Mouse (Mus musculus) urinary bladder, adult 18-20 months (tissue): Measurements from ENCODE around the gene Gls2.

Source experiments
- DNase-seq, 2 experiments: peaks; one replicate each; pipeline ENCODE4 v3.0.0; 2022; ENCODE audit warnings: low spot score in 2 of 2, mixed read lengths in 2 of 2

The Gls2 gene

DNA sequence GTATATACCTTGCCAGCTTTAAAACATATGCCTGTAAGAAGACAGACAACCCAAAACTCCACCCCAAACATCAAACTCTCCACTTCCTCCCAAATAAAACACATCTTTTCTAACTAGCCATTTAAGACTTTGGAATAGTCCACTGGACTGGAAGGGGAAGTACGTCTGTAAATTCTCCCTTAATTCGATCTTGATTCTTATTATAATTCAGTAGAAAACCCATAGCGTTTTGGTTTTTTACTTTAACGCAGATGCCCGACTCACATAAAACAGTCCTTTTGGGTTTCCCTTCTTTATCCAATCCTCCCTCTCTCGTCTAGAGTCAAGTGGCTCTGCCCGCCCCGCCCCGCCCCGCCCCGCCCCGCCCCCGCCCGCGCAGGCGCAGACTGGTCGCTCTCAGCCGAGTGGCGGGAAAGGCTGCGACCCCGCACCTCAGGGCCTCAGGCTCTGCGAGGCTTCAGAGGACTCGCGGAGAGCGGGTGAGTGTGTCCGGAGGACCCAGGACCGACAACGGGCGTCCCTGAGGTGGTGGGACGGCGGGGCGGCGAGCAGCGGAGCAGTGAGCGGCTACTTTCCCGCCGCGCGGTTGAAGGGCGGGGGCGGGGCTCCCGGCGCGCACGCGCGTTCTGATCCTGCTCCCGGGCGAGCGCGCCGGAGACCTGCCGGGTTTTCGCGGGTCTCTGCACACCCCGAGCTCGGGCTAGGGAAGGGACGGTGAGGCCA is 37.6 kb downstream of the Gls2 start, which contains the start of gene Timeless:
Gene Timeless (plus strand): TSS at position 369 of the 723 bp plus-strand sequence.
- DNase-seq: peak; percentile 69 to 95

DNA sequence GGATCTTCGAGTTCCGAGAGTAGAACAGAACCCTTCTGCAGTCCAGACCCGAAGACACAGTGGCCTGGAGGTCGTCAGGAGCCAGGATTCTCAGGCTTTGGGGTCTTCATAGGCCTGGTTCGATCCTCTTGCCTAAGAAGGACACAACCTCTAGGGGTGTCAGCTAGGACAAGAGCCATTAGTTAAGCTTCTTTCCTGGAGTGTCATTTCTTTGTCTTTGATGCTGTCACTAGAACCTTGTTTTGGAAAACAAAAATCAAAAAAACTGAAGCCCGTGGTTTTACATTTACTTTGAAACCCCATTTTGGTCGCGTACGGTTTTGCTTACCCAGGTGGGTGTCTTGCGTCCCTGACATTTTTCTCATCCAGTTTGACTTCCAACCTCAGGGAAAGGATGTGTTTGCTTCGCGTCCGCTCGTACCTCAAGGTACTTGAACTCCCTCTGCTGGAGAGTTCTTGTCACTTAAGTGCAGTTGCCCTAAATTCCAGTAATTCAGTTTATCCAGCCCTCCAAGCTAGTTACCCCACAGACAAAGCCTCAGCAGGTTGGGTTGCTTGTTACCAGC is 38.2 kb downstream of the Gls2 start:
- peak; percentile 19 to 37 for DNase-seq

DNA sequence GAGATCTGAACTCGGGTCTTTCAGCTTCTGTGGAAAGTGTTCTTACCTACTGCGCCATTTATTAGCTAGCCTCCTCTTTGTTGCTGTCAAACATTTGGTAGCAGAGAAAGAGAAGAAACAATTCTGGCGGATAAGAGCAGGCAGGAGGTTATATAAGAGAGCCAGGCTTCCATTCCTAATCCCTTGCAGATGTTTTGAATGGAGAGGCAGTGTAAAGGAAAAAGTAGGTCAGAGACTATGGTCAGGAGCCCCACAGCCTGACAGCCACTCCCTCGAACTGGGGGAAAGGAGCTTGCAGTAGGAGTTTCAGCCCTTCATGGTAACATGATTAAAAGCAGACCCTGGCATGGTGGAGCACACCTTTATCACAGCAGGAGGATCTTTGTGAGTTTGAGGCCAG is 42.1 kb downstream of the Gls2 start:
- DNase-seq: no peak

DNA sequence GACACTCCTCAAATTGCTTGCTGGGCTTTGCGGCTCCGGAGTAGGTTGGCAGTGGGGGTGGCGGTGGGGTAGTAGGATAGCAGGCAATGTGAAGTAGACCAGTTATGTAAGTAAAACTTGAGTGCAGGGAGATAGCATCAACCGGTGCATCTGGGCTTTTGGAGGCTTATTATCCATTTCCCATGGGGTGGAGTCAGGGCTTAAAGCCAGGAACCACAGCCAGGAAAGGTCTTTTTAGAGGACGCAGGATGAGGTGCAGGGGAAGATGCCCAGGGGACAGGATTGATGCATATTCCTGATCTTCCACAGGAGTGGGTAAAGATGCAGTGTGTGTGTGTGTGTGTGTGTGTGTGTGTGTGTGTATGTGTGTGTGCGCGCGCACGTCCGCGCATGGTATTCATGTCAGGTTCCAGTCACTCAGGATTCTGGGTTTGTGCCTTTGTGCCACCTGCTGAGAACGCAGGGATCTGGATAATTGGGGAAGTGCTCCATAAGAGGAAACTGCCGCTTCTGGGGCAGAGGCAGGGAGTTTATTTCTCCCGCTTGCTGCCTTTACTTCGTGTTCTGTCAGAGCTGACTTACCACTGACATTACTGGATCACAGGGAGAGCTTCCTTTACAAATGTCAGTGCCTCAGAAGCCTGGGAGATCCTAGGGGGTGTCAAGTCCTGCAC is 43.7 kb downstream of the Gls2 start:
- no peak for DNase-seq

DNA sequence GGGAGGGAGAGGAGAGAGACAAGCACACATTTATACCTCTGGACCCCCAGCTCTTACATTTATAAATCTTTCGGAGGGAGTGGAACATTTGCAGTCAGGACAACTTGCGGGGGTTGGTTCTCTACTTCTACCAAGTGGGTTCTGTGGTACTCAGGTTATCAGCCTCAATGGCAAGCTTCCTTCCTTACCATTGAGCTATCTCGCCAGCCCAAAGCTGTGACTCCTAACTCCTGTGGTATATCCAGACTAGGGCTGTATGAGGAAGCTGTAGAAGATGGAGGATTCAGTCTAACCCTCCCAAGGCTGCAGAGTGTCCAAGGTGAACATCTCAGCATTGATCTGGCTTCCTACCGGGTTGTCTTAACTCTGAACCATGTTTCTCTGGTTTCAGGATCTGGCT is 44.9 kb downstream of the Gls2 start:
- DNase-seq: no peak

DNA sequence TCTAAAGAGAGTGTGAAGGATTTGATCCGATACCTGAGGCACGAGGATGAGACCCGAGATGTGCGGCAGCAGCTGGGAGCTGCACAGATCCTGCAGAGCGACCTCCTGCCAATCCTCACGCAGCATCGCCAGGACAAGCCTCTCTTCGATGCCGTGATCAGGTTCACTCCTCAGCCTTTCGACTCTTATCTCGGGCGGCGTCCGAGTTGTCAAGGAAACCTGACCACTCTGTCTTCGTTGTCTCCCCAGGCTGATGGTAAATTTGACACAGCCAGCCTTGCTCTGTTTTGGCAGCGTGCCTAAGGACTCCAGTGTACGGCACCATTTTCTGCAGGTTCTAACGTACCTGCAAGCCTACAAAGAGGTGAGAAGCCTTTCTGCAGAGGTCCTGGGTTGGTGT is 45.9 kb downstream of the Gls2 start:
- DNase-seq: no peak

DNA sequence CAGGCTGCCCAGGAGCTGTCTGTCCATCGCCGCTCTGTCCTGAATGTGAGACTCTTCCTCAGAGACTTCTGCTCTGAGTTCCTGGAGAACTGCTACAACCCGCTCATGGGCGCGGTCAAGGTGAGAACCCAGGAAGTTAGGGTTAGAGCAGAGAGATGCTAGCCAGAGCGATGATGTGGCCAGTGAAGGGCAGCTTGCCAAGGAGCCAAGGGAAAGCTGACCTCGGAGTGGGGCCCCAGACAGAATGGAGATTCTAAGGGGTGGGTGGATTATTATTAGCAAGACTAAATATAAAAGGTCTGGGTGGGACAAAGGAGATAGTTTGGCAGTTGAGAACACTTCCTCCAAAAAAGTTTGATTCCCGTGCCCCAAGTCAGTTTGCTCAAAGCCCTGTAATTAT is 49.0 kb downstream of the Gls2 start:
- DNase-seq: no peak

DNA sequence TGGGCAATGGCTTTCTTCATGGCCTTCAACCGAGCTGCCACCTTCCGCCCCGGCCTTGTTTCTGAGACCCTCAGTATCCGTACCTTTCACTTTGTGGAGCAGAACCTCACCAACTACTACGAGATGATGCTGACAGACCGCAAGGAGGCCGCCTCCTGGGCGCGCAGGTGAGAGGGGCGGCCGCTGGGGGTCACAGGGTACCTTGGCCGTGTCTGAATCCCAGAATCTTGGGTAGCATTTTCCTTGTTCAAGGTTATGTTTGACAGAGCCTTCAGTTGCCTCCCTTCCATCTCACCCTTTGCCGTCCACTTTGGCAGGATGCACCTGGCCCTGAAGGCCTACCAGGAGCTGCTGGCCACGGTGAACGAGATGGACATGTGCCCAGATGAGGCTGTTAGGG is 49.9 kb downstream of the Gls2 start:
- no peak for DNase-seq

DNA sequence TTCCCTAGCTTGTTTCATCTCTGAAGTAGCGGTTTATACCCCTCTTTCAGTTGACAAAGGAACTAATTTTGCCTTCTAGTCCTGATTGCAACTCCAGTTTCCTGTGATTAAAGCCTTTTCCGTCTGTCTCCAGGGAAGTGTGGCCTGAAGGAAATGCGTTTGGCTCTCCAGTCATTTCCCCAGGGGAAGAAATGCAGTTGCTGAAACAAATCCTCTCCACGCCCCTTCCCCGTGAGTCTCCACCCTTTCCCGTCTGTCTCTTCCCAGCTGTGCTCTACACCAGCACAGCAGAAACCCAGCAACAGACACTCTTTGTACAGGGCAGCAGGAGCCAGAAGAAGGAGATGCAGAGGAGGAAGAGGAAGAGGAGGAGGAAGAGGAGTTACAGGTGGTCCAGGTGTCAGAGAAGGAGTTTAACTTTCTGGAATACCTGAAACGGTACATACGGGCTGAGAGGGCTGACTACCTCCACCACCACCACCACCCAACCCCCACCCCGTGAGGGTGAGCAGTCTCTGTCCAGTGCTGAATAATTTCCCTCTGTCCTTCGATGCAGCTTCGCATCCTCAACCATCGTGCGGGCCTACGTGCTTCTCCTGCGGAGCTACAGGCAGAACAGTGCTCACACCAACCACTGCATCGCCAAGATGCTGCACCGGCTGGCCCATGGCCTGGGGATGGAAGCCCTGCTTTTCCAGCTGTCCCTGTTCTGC is 52.9 kb downstream of the Gls2 start:
- no peak for DNase-seq

DNA sequence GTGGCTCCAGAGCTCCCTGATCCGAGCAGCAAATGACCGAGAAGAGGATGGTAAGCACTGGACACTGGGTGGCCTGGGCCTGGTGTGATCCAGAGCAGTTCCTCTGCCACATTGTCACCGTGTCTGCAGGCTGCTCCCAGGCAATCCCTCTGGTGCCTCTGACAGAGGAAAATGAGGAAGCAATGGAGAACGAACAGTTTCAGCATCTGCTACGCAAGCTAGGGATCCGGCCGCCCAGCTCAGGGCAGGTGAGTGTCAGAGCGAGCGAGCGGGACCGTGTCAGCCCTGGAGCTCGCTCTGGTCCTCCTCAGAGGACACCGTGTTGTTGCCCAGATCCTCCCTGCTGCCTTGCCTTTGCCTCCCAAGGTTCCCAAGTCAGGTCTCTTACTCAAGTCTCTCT is 56.3 kb downstream of the Gls2 start:
- no peak for DNase-seq

DNA sequence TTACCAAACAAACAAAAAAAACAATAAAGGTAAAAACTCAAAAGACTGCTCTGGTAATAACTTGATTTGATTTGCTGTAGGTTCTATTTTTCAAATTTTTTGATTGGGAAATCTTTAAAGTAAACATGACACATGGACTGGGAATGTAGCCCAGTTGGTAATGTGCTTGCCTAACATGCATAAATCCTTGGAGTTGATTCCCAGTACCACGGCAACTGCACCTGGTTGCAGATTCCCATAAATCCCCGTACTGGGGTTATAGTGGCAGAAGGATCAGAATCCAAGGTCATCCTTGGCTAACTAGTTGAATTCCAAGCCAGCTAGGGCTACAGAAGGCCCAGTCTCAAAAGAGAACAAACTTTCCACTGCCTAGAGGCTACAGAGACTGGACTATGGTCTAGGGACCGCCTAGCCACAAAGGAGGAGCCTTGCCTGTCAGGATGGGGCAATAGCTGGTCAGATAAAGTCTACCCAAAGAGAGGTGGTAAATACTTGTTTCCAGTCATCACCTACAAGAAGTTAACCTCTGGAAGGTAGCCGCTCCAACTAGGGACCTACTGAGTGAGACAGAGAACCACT is 59.5 kb downstream of the Gls2 start, which contains the start of gene Apon:
Gene Apon (plus strand): TSS at position 420 of the 579 bp plus-strand sequence.
- no peak for DNase-seq

DNA sequence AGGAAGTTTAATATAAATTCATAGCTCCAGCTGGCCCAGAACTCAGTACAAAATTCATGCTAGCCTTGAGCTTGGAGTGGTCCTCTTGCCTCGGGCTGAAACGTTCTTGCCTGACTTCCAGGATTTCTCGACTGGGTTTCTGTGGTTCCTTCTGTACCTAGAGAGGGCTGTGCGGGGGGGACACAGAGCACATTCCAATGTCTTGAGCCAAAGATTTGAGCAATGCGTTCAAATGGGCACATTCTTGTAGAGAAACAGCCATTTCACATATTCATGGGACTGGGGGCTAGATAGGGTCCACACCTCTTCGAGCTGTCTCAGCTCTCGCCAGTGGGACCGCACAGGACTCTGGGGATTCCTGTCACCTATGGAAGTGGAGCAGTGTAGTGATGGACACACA is 61.7 kb downstream of the Gls2 start:
- DNase-seq: no peak

DNA sequence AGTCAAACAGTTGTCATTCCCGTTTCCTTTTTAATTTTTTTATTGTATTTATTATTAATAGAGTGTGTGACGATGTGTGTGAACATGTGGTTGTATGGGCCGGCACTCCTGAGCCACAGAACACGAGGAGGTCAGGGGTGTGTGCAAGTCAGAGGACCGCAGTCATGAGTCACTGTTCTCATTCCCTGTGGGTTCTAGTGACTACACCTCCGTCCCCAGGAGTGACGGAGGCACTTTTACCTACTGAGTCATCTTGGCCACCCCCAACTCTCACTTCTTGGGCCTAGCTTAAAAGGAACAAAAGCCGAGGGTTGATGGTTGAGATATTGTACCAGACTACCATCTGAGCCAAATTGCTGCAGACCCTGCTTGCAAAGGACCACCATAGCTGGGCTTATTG is 62.1 kb downstream of the Gls2 start:
- no peak for DNase-seq

DNA sequence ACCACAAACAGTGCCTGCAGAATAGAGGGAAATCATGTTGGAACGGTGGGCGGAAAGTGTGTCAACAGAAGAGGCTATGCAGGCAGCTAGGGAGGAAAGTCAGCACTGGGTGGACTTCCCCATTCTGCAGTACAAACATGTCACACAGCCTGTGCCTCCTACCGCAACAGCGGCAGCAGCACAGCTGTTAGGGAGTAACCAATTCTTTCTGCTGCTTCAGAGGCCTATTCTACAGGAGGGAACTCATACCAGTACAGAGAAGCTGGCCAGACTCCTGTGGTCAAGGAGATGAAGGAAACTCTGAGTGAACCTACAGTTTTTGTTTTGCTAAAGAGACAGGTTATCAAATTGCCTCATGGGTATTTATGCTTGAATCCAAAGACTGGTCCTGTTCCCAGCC is 64.7 kb downstream of the Gls2 start:
- no peak for DNase-seq
